Mouse (Mus musculus) intestine, postnatal 0 days (tissue): ENCODE data around the gene 1700029I15Rik. TPM values are rescaled to one million over a fixed set of nuclear protein-coding genes. Genes with fewer than 3 reads are reported as not detected.

Experiments used
- ATAC-seq: fragments of 200-750 bp; cut with Nextera tagmentation; 2 replicates; pipeline ENCODE4 v1.8.0; 2017; ENCODE audit warnings: mild to moderate bottlenecking, moderate TSS enrichment, moderate library complexity
- H3K27ac ChIP-seq: fragments of 300-500 bp; sonication (generic); 2 replicates; pipeline ENCODE4 v1.5.1; 2014; ENCODE audit warnings: mild to moderate bottlenecking, low read depth, low read length, moderate library complexity
- H3K27me3 ChIP-seq: fragments of 300-500 bp; sonication (generic); replicated peaks from 2 replicates; pipeline ENCODE4 v1.6.1; 2014; ENCODE audit warnings: low read length, mixed read lengths; ENCODE audit not compliant: control insufficient read depth, insufficient read depth
- H3K36me3 ChIP-seq: fragments of 300-500 bp; sonication (generic); 2 replicates; pipeline ENCODE4 v1.6.1; 2014; ENCODE audit warnings: mild to moderate bottlenecking, moderate library complexity; ENCODE audit not compliant: control insufficient read depth, insufficient read depth
- H3K4me1 ChIP-seq: fragments of 300-500 bp; sonication (generic); replicated peaks from 2 replicates; pipeline ENCODE4 v1.6.1; 2014; ENCODE audit warnings: antibody characterized with exemption, low read length, mixed read lengths; ENCODE audit not compliant: control insufficient read depth, insufficient read depth
- H3K4me2 ChIP-seq: fragments of 300-500 bp; sonication (generic); replicated peaks from 2 replicates; pipeline ENCODE4 v1.6.1; 2014; ENCODE audit warnings: low read depth, mild to moderate bottlenecking, moderate library complexity
- H3K4me3 ChIP-seq: fragments of 300-500 bp; sonication (generic); 2 replicates; pipeline ENCODE4 v1.5.1; 2014; ENCODE audit warnings: low read depth, low read length
- H3K9ac ChIP-seq: fragments of 300-500 bp; sonication (generic); 2 replicates; pipeline ENCODE4 v1.6.1; 2014; ENCODE audit warnings: mild to moderate bottlenecking, low read depth, low read length
- H3K9me3 ChIP-seq: fragments of 300-500 bp; sonication (generic); 2 replicates; pipeline ENCODE4 v1.6.1; 2016; ENCODE audit warnings: mixed run types; ENCODE audit not compliant: control insufficient read depth
- CTCF ChIP-seq: sonication (generic); IDR thresholded peaks from 2 replicates; pipeline ENCODE4 v1.5.1; 2016; ENCODE audit warnings: low read depth, mild to moderate bottlenecking, control low read depth, antibody characterized with exemption, moderate library complexity
- WGBS: fragments of 180-500 bp; shearing (Covaris S2); extraction: QIAGEN DNeasy Blood & Tissue Kit; methylation state at CpG from one replicate; pipeline ENCODE4 v1.1.7; 2014; 5-methylcytosine and 5-hydroxymethylcytosine counted together
- polyA plus RNA-seq: library from polyadenylated mRNA; unstranded; fragments of >200 nt; fragmentation: Nextera tagmentation; extraction: Ambion mirVana; gene quantifications from 2 replicates; pipeline ENCODE4 v1.2.1, GENCODE M21; 2015

Gene 1700029I15Rik
- polyA plus RNA-seq, 1 experiment from 2014 or later, result 2.1 TPM

- no peaks in the 10 kb centered on the region for H3K27me3 ChIP-seq
- ATAC-seq, result no peak
- H3K9me3 ChIP-seq, result no peaks in the 10 kb centered on the region
- no peak for TF ChIP-seq CTCF
- H3K4me1 ChIP-seq, result no peaks in the 10 kb centered on the region
- WGBS, result 77% methylated on average over 4 of the region's 4 CpGs
- H3K4me3 ChIP-seq, result no peak overlapping the region
- no peak overlapping the region for H3K4me2 ChIP-seq
- no peak overlapping the region for H3K27ac ChIP-seq
- H3K9ac ChIP-seq, result no peak overlapping the region
- H3K36me3 ChIP-seq, result peaks cover 50% of the 10 kb centered on the region
These were observed 1.8 kb downstream of the 1700029I15Rik start for GRCm38 (mm10) chr2:92384101-92384500.

GRCm38 (mm10) chr2:92385113-92386051, 3.0 kb downstream of the 1700029I15Rik start:
- no peak for TF ChIP-seq CTCF
- Histone ChIP-seq H3K4me1 (0 out of 2 replicates have a peak, but pooled peaks cover 3% of the 10 kb centered on the region), H3K36me3 (peaks cover 37% of the 10 kb centered on the region), H3K4me3 (no peak overlapping the region), H3K27me3 (no peaks in the 10 kb centered on the region; the same call in 1 of the 2 replicates), H3K27ac (no peak overlapping the region), H3K4me2 (no peak overlapping the region), H3K9ac (no peak overlapping the region), H3K9me3 (no peaks in the 10 kb centered on the region)
- no peak for ATAC-seq
- 72% methylated on average over 22 of the region's 22 CpGs for WGBS

- peaks cover 21% of the 10 kb centered on the region for H3K36me3 ChIP-seq
- H3K4me3 ChIP-seq, result no peak overlapping the region
- no peak overlapping the region for H3K9ac ChIP-seq
- H3K27me3 ChIP-seq, result peaks cover 4% of the 10 kb centered on the region
- WGBS, result 92% methylated on average over 30 of the region's 30 CpGs
- no peak overlapping the region for H3K4me2 ChIP-seq
- 0 out of 2 replicates have a peak, but pooled peaks cover 3% of the 10 kb centered on the region for H3K4me1 ChIP-seq
- H3K9me3 ChIP-seq, result no peaks in the 10 kb centered on the region
- ATAC-seq, result no peak
- TF ChIP-seq CTCF, result no peak
- no peak overlapping the region for H3K27ac ChIP-seq
These were observed 4.7 kb downstream of the 1700029I15Rik start for GRCm38 (mm10) chr2:92386821-92387570.

- H3K27ac ChIP-seq, result no peak overlapping the region; the same call in 1 of the 2 replicates
- no peak for TF ChIP-seq CTCF
- no peak overlapping the region for H3K4me3 ChIP-seq
- H3K9me3 ChIP-seq, result no peaks in the 10 kb centered on the region
- H3K36me3 ChIP-seq, result peaks cover 15% of the 10 kb centered on the region
- H3K9ac ChIP-seq, result no peak overlapping the region
- H3K4me1 ChIP-seq, result 0 out of 2 replicates have a peak, but pooled peaks cover 3% of the 10 kb centered on the region
- ATAC-seq, result no peak
- peaks cover 7% of the 10 kb centered on the region for H3K27me3 ChIP-seq
- H3K4me2 ChIP-seq, result no peak overlapping the region
- WGBS, result 84% methylated on average over 4 of the region's 4 CpGs
These were observed 5.3 kb downstream of the 1700029I15Rik start for GRCm38 (mm10) chr2:92387646-92388045.

- H3K4me1 ChIP-seq, result 0 out of 2 replicates have a peak, but pooled peaks cover 3% of the 10 kb centered on the region
- no peak overlapping the region for H3K27ac ChIP-seq
- WGBS, result 50% methylated on average over 3 of the region's 3 CpGs
- no peak for TF ChIP-seq CTCF
- peaks cover 10% of the 10 kb centered on the region for H3K27me3 ChIP-seq
- ATAC-seq, result no peak
- no peaks in the 10 kb centered on the region for H3K9me3 ChIP-seq
- H3K4me2 ChIP-seq, result peak overlapping the region; percentile 76; the same call in 1 of the 2 replicates
- no peak overlapping the region for H3K9ac ChIP-seq
- H3K4me3 ChIP-seq, result no peak overlapping the region
- H3K36me3 ChIP-seq, result peaks cover 11% of the 10 kb centered on the region; the same call in 1 of the 2 replicates
These were observed 5.8 kb downstream of the 1700029I15Rik start for GRCm38 (mm10) chr2:92388081-92388517.
